Mouse (Mus musculus): ENCODE data around the gene Vmn2r112. TPM values are rescaled to one million over a fixed set of nuclear protein-coding genes. Genes with fewer than 3 reads are reported as not detected.
"Not testable (repeated sequence)": the region's sequence is repeated elsewhere in the genome, so short reads cannot be mapped to it uniquely, and the experiment has no call there.

Vmn2r112 gene
- not detected in 2 replicates for total RNA-seq (2012; rRNA removed)

DNA sequence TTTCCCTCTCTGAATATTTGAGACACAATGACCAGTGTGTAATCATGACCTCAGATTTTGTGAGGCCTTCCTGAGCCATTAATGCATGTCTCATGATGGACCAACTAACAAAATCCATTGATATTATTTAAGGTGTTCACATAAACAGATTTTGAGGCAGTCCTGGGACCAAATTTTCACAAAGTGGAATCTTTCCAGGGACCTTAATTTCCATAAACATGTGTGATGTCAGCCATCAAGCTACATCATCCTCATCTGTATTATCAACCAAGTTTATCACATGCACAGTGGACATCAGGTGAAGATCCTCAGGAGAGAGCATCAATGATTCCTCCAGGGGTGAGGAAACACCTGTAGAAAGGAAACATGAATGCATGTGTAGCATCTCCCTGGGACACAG lies at the start of gene Vmn2r112:
Vmn2r112 (plus strand) TSS at position 301 of the 400 bp plus-strand sequence.
- in situ Hi-C loops (cut with MboI; ENCODE audit: low sequenced_read_pairs in 2 of 2, unreplicated experiment in 2 of 2); H3K9ac ChIP-seq (ENCODE audit: insufficient read depth, low read depth, low read length, poor library complexity, severe bottlenecking); H3K4me1 ChIP-seq (ENCODE audit: control insufficient read depth in 2 of 2, insufficient read depth in 2 of 2, low read length in 2 of 2, poor library complexity in 1 of 2); H3K4me3 ChIP-seq (ENCODE audit: insufficient read depth in 1 of 2, low read depth in 1 of 2, low read length in 2 of 2, poor library complexity in 1 of 2, severe bottlenecking in 1 of 2); H3K27ac ChIP-seq (ENCODE audit: insufficient read depth, low read depth, low read length, poor library complexity, severe bottlenecking); DNase-seq (ENCODE audit: low read depth, low spot score); H3K36me3 ChIP-seq (ENCODE audit: control insufficient read depth, insufficient read depth, low read length, poor library complexity, severe bottlenecking); H3K9me3 ChIP-seq (ENCODE audit: control insufficient read depth, insufficient read depth, low read depth, low read length): not testable (repeated sequence)

DNA sequence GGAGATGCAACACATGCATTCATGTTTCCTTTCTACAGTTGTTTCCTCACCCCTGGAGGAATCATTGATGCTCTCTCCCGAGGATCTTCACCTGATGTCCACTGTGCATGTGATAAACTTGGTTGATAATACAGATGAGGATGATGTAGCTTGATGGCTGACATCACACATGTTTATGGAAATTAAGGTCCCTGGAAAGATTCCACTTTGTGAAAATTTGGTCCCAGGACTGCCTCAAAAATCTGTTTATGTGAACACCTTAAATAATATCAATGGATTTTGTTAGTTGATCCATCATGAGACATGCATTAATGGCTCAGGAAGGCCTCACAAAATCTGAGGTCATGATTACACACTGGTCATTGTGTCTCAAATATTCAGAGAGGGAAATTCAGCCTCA lies 27.4 kb upstream of the Vmn2r112 start, which contains the start of gene Vmn2r111:
Vmn2r111 (minus strand) TSS at position 101 of the 400 bp plus-strand sequence.
- H3K36me3 ChIP-seq (ENCODE audit: control insufficient read depth, insufficient read depth, low read length, poor library complexity, severe bottlenecking); H3K9ac ChIP-seq (ENCODE audit: insufficient read depth, low read depth, low read length, poor library complexity, severe bottlenecking); H3K4me1 ChIP-seq (ENCODE audit: control insufficient read depth in 2 of 2, insufficient read depth in 2 of 2, low read length in 2 of 2, poor library complexity in 1 of 2); DNase-seq (ENCODE audit: low read depth, low spot score); H3K4me3 ChIP-seq (ENCODE audit: insufficient read depth in 1 of 2, low read depth in 1 of 2, low read length in 2 of 2, poor library complexity in 1 of 2, severe bottlenecking in 1 of 2); H3K9me3 ChIP-seq (ENCODE audit: control insufficient read depth, insufficient read depth, low read depth, low read length); H3K27ac ChIP-seq (ENCODE audit: insufficient read depth, low read depth, low read length, poor library complexity, severe bottlenecking); in situ Hi-C loops (cut with MboI; ENCODE audit: low sequenced_read_pairs in 2 of 2, unreplicated experiment in 2 of 2): not testable (repeated sequence)

DNA sequence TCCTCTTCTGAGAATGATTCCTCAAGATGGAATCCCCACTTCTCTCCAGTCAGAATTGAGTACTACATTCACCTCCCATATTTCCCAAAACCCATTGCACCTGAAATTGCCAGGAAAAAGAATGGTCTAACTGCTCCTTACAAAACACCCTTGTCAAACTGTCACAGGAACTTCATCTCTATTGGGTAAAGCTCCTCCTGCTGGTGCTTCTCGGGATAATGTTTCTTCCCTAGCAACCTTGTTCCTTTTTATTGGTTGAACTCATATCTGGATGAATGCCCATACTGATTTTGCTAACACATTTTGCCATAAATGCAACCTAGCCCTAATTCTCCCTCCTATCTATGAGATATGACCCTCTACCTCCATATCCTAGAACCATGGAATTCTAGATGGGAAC lies 29.9 kb downstream of the Vmn2r112 start:
- H3K9ac ChIP-seq (ENCODE audit: insufficient read depth, low read depth, low read length, poor library complexity, severe bottlenecking): no peak overlapping the region
- in situ Hi-C loops (cut with MboI; ENCODE audit: low sequenced_read_pairs in 2 of 2, unreplicated experiment in 2 of 2): no loop called here

More for the DNA sequence above, 29.9 kb downstream of the Vmn2r112 start:
- H3K9me3 ChIP-seq (ENCODE audit: control insufficient read depth, insufficient read depth, low read depth, low read length): no peaks in the 10 kb centered on the region
- H3K4me3 ChIP-seq (ENCODE audit: insufficient read depth in 1 of 2, low read depth in 1 of 2, low read length in 2 of 2, poor library complexity in 1 of 2, severe bottlenecking in 1 of 2): no peak overlapping the region
- peak; percentile 35 for DNase-seq (ENCODE audit: low read depth, low spot score)
- no peak for TF ChIP-seq ZNF384 (IDR thresholded peaks at IDR 0.05; ENCODE audit: low read depth, low read length)
- TF ChIP-seq ZC3H11A (IDR thresholded peaks at IDR 0.05; ENCODE audit: borderline replicate concordance, low read depth, low read length): peak; percentile 61
- no peak for TF ChIP-seq CHD2 (IDR thresholded peaks at IDR 0.05; ENCODE audit: low read depth, low read length)
- no peak for TF ChIP-seq MAFK (IDR thresholded peaks at IDR 0.05; ENCODE audit: insufficient read depth, low read depth, low read length)
- TF ChIP-seq HCFC1 (IDR thresholded peaks at IDR 0.05; ENCODE audit: borderline replicate concordance, insufficient read depth, low read length): no peak
- no peaks in the 10 kb centered on the region for H3K36me3 ChIP-seq (ENCODE audit: control insufficient read depth, insufficient read depth, low read length, poor library complexity, severe bottlenecking)
- H3K4me1 ChIP-seq (ENCODE audit: control insufficient read depth in 2 of 2, insufficient read depth in 2 of 2, low read length in 2 of 2, poor library complexity in 1 of 2): no peaks in the 10 kb centered on the region
- no peak overlapping the region for H3K27ac ChIP-seq (ENCODE audit: insufficient read depth, low read depth, low read length, poor library complexity, severe bottlenecking)

Other genes starting within 250 kb of the Vmn2r112 start
- gene Zfp944, start 239.6 kb upstream of the Vmn2r112 start, total RNA-seq (2012; rRNA removed): 7.2 and 7.9 TPM in 2 replicates
- gene Zfp758, start 239.5 kb upstream of the Vmn2r112 start, total RNA-seq (2012; rRNA removed): 6.9 and 7.3 TPM in 2 replicates
- 5.1 and 5.2 TPM in 2 replicates for gene Zfp946, start 176.7 kb upstream of the Vmn2r112 start, total RNA-seq (2012; rRNA removed)
- gene Vmn2r111, start 27.5 kb upstream of the Vmn2r112 start, total RNA-seq (2012; rRNA removed): not detected in 2 replicates